Mouse (Mus musculus) monocyte, adult 5-6 weeks (primary cell): ENCODE measurements around the gene Vmn2r76. TPM values are rescaled to one million over a fixed set of nuclear protein-coding genes. Genes with fewer than 3 reads are reported as not detected.
"Not testable (repeated sequence)": the region's sequence is repeated elsewhere in the genome, so short reads cannot be mapped to it uniquely, and the experiment has no call there.

Experiments
- ATAC-seq: fragments of 153-309, 156-312 bp; replicated peaks from 2 replicates; pipeline ENCODE4 v1.8.0; 2017; ENCODE audit warnings: mild to moderate bottlenecking; ENCODE audit not compliant: low TSS enrichment, insufficient number of reproducible peaks, severe bottlenecking, poor library complexity, low FRiP score
- total RNA-seq: library from RNA; stranded (forward); fragments of 200-1000, 200-491, 200-594 nt; gene quantifications from 3 replicates; pipeline ENCODE4 v1.2.3, GENCODE M21; 2017

Gene Vmn2r76
- total RNA-seq, result not detected in 3 replicates

DNA sequence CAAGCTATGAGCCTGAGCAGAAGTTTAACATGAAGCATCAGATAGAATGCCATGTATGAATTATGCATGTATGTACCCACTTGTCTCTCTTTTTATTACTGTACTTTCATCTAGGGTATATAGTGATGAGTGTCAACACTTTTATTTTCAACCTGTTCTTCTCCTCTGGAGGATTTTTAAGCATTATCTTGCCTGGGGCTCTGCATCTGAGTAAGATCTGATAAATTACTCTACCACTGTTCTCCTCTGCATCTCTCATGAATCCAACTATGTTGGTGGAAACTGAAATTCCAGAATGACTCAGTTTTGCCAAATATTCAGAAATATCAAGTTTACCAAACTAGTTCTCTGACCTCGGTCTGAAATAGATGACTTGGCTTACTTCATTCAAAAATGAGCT is at the start of gene Vmn2r76:
Gene Vmn2r76, minus strand, starts transcription at position 101 of the 400 bp plus-strand sequence.
- ATAC-seq, result no peak

- no peak for ATAC-seq
Measured at GRCm38 (mm10) chr7:86277072-86277471, 31.0 kb upstream of the Vmn2r76 start, which contains the start of gene Olfr310. TSS of gene Olfr310 (minus strand) at chr7:86277172.

GRCm38 (mm10) chr7:86211345-86211744 is 34.8 kb downstream of the Vmn2r76 start:
- no peak for ATAC-seq

DNA sequence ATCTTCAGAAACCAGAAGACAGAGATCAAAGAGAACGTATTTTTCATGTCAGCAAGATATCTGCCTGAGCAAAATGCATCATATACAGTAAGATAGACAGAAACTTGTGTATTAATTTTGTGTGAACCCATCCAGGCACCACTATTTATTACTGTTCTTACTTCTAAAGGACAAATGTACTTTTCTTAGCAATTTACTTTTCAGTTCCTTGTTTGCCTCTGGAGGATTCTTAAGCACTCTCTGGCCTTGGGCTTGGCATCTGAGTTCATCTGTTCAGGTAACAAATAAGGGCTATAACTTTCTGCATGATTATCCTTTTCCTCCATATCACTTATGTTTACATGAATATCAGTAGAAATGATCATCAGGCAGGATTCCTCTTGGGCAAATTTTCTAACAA is 74.4 kb downstream of the Vmn2r76 start, which contains the start of gene Vmn2r75:
Gene Vmn2r75, minus strand, starts transcription at position 101 of the 400 bp plus-strand sequence.
- not testable (repeated sequence) for ATAC-seq

Other genes starting within 250 kb of the Vmn2r76 start
- not detected in 3 replicates for gene Vmn2r75, start 74.5 kb downstream of the Vmn2r76 start, total RNA-seq
- gene Olfr310, start 30.9 kb upstream of the Vmn2r76 start, total RNA-seq, result not detected in 3 replicates
- not detected in 3 replicates for gene Olfr309, start 67.4 kb upstream of the Vmn2r76 start, total RNA-seq
- gene Olfr308, start 79.3 kb upstream of the Vmn2r76 start, total RNA-seq, result not detected in 3 replicates
- gene Olfr307, start 91.3 kb upstream of the Vmn2r76 start, total RNA-seq, result not detected in 3 replicates
- not detected in 3 replicates for gene Olfr305, start 120.6 kb upstream of the Vmn2r76 start, total RNA-seq
- not detected in 3 replicates for gene Olfr304, start 140.3 kb upstream of the Vmn2r76 start, total RNA-seq
- gene Olfr303, start 151.5 kb upstream of the Vmn2r76 start, total RNA-seq, result not detected in 3 replicates
- not detected in 3 replicates for gene Olfr301, start 157.5 kb upstream of the Vmn2r76 start, total RNA-seq
- 0.21 TPM in 1 of 3 replicates, not detected in the others for gene Olfr299, start 213.6 kb upstream of the Vmn2r76 start, total RNA-seq
- gene Olfr298, start 246.2 kb upstream of the Vmn2r76 start, total RNA-seq, result not detected in 3 replicates